Comparison of ENCODE assay signal across 8 mouse cellular contexts in the genomic region with DNA sequence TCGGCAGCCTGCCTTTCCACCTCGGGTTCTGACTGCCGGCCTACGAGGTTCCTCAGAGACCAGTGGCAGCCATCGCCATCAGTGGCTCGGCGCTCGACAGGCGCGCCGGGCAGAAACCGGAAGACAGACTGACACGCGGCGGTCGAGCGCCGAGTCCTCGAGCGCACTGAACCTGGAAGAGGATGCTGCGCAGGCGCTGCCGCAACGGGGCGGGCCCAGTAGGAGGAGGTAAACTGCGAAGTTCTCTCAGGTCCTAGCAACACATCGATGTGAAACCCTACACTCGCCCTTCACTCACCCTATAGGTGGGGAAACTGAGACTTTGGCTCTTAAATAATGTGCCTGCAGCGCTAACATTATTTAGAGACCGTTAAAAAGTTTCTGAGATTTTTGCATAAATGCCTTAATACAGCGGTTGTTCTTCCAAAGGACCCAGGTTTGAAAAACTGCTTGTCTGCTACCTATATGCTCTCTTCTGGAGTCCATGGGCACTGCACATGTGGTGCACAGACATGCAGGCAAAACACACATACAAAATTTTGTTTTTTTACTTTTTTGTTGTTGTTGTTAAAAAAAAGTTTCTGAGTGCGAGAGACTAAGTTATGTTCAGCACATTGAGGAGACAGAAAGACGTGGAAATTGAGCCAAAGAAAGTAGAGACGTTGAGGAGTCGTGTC. TPM values are rescaled to one million over a fixed set of nuclear protein-coding genes. Genes with fewer than 3 reads are reported as not detected.
DNase-seq lines count a peak whose midpoint lies in the region; ATAC-seq and TF ChIP-seq lines count a peak whose summit lies in the region.

A gene (minus strand): TSS at position 153 of the 677 bp plus-strand sequence.

- WGBS in cerebellum, adult 2 months = 8% methylated on average over 35 of the region's 35 CpGs
- WGBS in forebrain, postnatal 0 days = 13% methylated on average over 35 of the region's 35 CpGs
- 9% methylated on average over 35 of the region's 35 CpGs for WGBS in lung, embryonic 15.5 days

- H3K4me3 ChIP-seq in MEL (ENCODE audit: control insufficient read depth in 1 of 2, insufficient read depth in 1 of 2, low read depth in 2 of 2, low read length in 2 of 2) = peak within 1 kb of the TSS; percentile 73 to 77
- peak within 1 kb of the TSS; percentile 66 for H3K4me3 ChIP-seq in cerebellum, adult 2 months (replicated peaks; ENCODE audit: insufficient read depth, low read depth, low read length)
- H3K4me3 ChIP-seq in forebrain, postnatal 0 days (ENCODE audit: low read depth, low read length) = peak within 1 kb of the TSS; percentile 89
- H3K4me3 ChIP-seq in lung, embryonic 15.5 days = peak within 1 kb of the TSS; percentile 85

- peak within 1 kb of the TSS; percentile 87 for H3K4me2 ChIP-seq in forebrain, postnatal 0 days (ENCODE audit: low read depth)
- H3K4me2 ChIP-seq in lung, embryonic 15.5 days = peak within 1 kb of the TSS; percentile 84

- peak within 1 kb of the TSS; percentile 84 for H3K9ac ChIP-seq in MEL (ENCODE audit: control insufficient read depth, low read depth, low read length, poor library complexity, severe bottlenecking)
- H3K9ac ChIP-seq in forebrain, postnatal 0 days = peak within 1 kb of the TSS; percentile 82
- H3K9ac ChIP-seq in lung, embryonic 15.5 days = peak within 1 kb of the TSS; percentile 84

- no peak for TF ChIP-seq RAD21 in MEL (IDR thresholded peaks at IDR 0.05; ENCODE audit: low read depth, low read length)

- peaks cover 4 to 6% of the 10 kb centered on the region in 2 experiments; a peak in 3 of 4 replicates for H3K4me1 ChIP-seq in MEL (ENCODE audit: control insufficient read depth in 1 of 2, insufficient read depth in 2 of 2, low read length in 2 of 2)
- H3K4me1 ChIP-seq in cerebellum, adult 2 months (ENCODE audit: control insufficient read depth, insufficient read depth, low read length) = no peaks in the 10 kb centered on the region
- H3K4me1 ChIP-seq in forebrain, postnatal 0 days (ENCODE audit: insufficient read depth) = peaks cover 10% of the 10 kb centered on the region; the same call in 1 of the 2 replicates
- peaks cover 12% of the 10 kb centered on the region for H3K4me1 ChIP-seq in lung, embryonic 15.5 days

- DNase-seq in MEL (ENCODE audit: low read depth, low spot score) = peak; percentile 96
- DNase-seq in cerebellum, adult 2 months = peak; percentile 90 to 93
- DNase-seq in forebrain, postnatal 0 days = peak; percentile 96
- DNase-seq in heart, postnatal 4 days = peak; percentile 92
- peak; percentile 78 to 86 for DNase-seq in layer of hippocampus, adult 8-10 months (ENCODE audit: low spot score in 2 of 2)
- peak; percentile 85 for DNase-seq in ovary, adult 18-20 months (ENCODE audit: low spot score)
- peak; percentile 79 to 89 for DNase-seq in thymus, postnatal 10 days (ENCODE audit: low spot score in 2 of 2)

- no peaks in the 10 kb centered on the region for H3K9me3 ChIP-seq in MEL (replicated peaks; ENCODE audit: insufficient read depth, low read length)
- no peaks in the 10 kb centered on the region for H3K9me3 ChIP-seq in forebrain, postnatal 0 days (ENCODE audit: low read length)
- H3K9me3 ChIP-seq in lung, embryonic 15.5 days = no peaks in the 10 kb centered on the region

- H3K27me3 ChIP-seq in MEL (ENCODE audit: control insufficient read depth in 1 of 2, insufficient read depth in 2 of 2, low read length in 2 of 2) = no peaks in the 10 kb centered on the region
- H3K27me3 ChIP-seq in cerebellum, adult 2 months (ENCODE audit: control insufficient read depth, insufficient read depth, low read length) = no peaks in the 10 kb centered on the region
- no peaks in the 10 kb centered on the region for H3K27me3 ChIP-seq in forebrain, postnatal 0 days (ENCODE audit: insufficient read depth, low read length)
- H3K27me3 ChIP-seq in lung, embryonic 15.5 days = no peaks in the 10 kb centered on the region

- ATAC-seq in forebrain, postnatal 0 days = peak; percentile 99
- ATAC-seq in lung, embryonic 15.5 days (ENCODE audit: borderline replicate concordance, extremely low read depth, low FRiP score, low TSS enrichment) = peak; percentile 97

- H3K79me2 ChIP-seq in MEL (ENCODE audit: control insufficient read depth, insufficient read depth, low read length, poor library complexity) = peaks cover 17% of the 10 kb centered on the region

- H3K27ac ChIP-seq in MEL (ENCODE audit: control insufficient read depth, low read depth, low read length) = peak within 1 kb of the TSS; percentile 53
- H3K27ac ChIP-seq in cerebellum, adult 2 months (ENCODE audit: insufficient read depth, low read length) = peak within 1 kb of the TSS; percentile 41
- peak within 1 kb of the TSS; percentile 91 for H3K27ac ChIP-seq in forebrain, postnatal 0 days (ENCODE audit: low read depth, low read length)
- H3K27ac ChIP-seq in lung, embryonic 15.5 days = peak within 1 kb of the TSS; percentile 18; the same call in 1 of the 2 replicates

- no peak for TF ChIP-seq EP300 in MEL (IDR thresholded peaks at IDR 0.05; ENCODE audit: low read depth in 1 of 2, low read length in 2 of 2)

- peak; percentile 38 to 83; a peak in 2 of 4 replicates for TF ChIP-seq POLR2A in MEL (IDR thresholded peaks at IDR 0.05; ENCODE audit: control insufficient read depth in 1 of 2, insufficient read depth in 1 of 2, low read depth in 1 of 2, low read length in 2 of 2, poor library complexity in 1 of 2)
- TF ChIP-seq POLR2A in cerebellum, adult 2 months (IDR thresholded peaks at IDR 0.05; ENCODE audit: borderline replicate concordance, insufficient read depth, low read length) = peak; percentile 77

- H3K36me3 ChIP-seq in MEL (ENCODE audit: control insufficient read depth in 1 of 2, insufficient read depth in 2 of 2, low read length in 2 of 2) = peaks cover 3 to 10% of the 10 kb centered on the region in 2 experiments
- H3K36me3 ChIP-seq in forebrain, postnatal 0 days (ENCODE audit: insufficient read depth) = peaks cover 12% of the 10 kb centered on the region
- peaks cover 10% of the 10 kb centered on the region for H3K36me3 ChIP-seq in lung, embryonic 15.5 days

- TF ChIP-seq CTCF in MEL (IDR thresholded peaks at IDR 0.05 in 2 of 3, conservative IDR thresholded peaks at IDR 0.05 in 1 of 3; ENCODE audit: control insufficient read depth in 1 of 3, insufficient read depth in 1 of 3, low read depth in 2 of 3, low read length in 3 of 3, poor library complexity in 1 of 3, severe bottlenecking in 1 of 3) = no peak
- TF ChIP-seq CTCF in cerebellum, adult 2 months (IDR thresholded peaks at IDR 0.05; ENCODE audit: borderline replicate concordance, insufficient read depth, low read depth, low read length) = no peak
- peak; percentile 46 for TF ChIP-seq CTCF in forebrain, postnatal 0 days (IDR thresholded peaks at IDR 0.05; ENCODE audit: low read depth)

TF ChIP-seq in MEL, 35 proteins besides CTCF, POLR2A, EP300 and RAD21 (continues in another document):
- TF ChIP-seq ZC3H11A (IDR thresholded peaks at IDR 0.05; ENCODE audit: low read depth, low read length) (no peak), HCFC1 (IDR thresholded peaks at IDR 0.05; ENCODE audit: low read depth, low read length) (peak; percentile 96), MYB (IDR thresholded peaks at IDR 0.05; ENCODE audit: low read depth, low read length) (no peak), BHLHE40 (IDR thresholded peaks at IDR 0.05; ENCODE audit: borderline replicate concordance, low read depth, low read length) (no peak), CHD1 (IDR thresholded peaks at IDR 0.05; ENCODE audit: low read depth, low read length) (no peak), SMC3 (IDR thresholded peaks at IDR 0.05; ENCODE audit: low read depth, low read length) (no peak), NRF1 (IDR thresholded peaks at IDR 0.05; ENCODE audit: insufficient read depth, low read depth, low read length, poor library complexity, severe bottlenecking) (peak; percentile 90), TBP (IDR thresholded peaks at IDR 0.05; ENCODE audit: low read depth, low read length) (peak; percentile 79), ZKSCAN1 (IDR thresholded peaks at IDR 0.05; ENCODE audit: low read depth, low read length) (no peak), ELF1 (IDR thresholded peaks at IDR 0.05; ENCODE audit: low read depth, low read length) (peak; percentile 95), TAL1 (IDR thresholded peaks at IDR 0.05; ENCODE audit: low read length) (no peak), NELFE (IDR thresholded peaks at IDR 0.05; ENCODE audit: low read depth, low read length) (peak; percentile 66), ZMIZ1 (IDR thresholded peaks at IDR 0.05; ENCODE audit: low read depth, low read length) (peak; percentile 68), TCF12 (IDR thresholded peaks at IDR 0.05; ENCODE audit: low read depth, low read length) (peak; percentile 36; the same call in 1 of the 2 replicates), GABPA (IDR thresholded peaks at IDR 0.05; ENCODE audit: low read depth, low read length) (no peak), KAT2A (conservative IDR thresholded peaks at IDR 0.05; ENCODE audit: low read depth, low read length) (no peak; the same call in 1 of the 2 replicates), UBTF (IDR thresholded peaks at IDR 0.05; ENCODE audit: borderline replicate concordance, insufficient read depth, low read depth, low read length) (no peak), MAFK (IDR thresholded peaks at IDR 0.05; ENCODE audit: borderline replicate concordance, low read depth, low read length) (no peak), MEF2A (IDR thresholded peaks at IDR 0.05; ENCODE audit: extremely low read depth, insufficient replicate concordance, low read depth, low read length, poor library complexity, severe bottlenecking) (no peak), ETS1 (IDR thresholded peaks at IDR 0.05; ENCODE audit: low read depth, low read length) (peak; percentile 23; the same call in 1 of the 2 replicates), GATA1 (IDR thresholded peaks at IDR 0.05; ENCODE audit: low read depth, low read length) (no peak), POLR2AphosphoS5 (IDR thresholded peaks at IDR 0.05; ENCODE audit: borderline replicate concordance, low read depth, low read length) (no peak), MAX (IDR thresholded peaks at IDR 0.05; ENCODE audit: low read length) (peak; percentile 69; the same call in 1 of the 2 replicates), RCOR1 (IDR thresholded peaks at IDR 0.05; ENCODE audit: low read depth, low read length) (no peak)

RNA-seq across cellular contexts. Expression of the gene that starts here (rescaled TPM):
- total RNA-seq in MEL (2012; rRNA removed) = 14.3 and 16.1 TPM in 2 replicates
- polyA plus RNA-seq in MEL (2012; ENCODE audit: insufficient read depth in 1 of 2, insufficient read length in 2 of 2, low read depth in 1 of 2, low replicate concordance in 2 of 2, missing spikeins in 1 of 2) = 10 to 100 TPM in 1 of 2 experiments, not detected in 1; 16.3 TPM
- polyA plus RNA-seq in cerebellum, adult 2 months (2012; rRNA removed) = 27.4 and 27.6 TPM in 2 replicates
- 45.2 and 68.9 TPM in 2 replicates for total RNA-seq in forebrain, postnatal 0 days (2014; rRNA removed)
- polyA plus RNA-seq in forebrain, postnatal 0 days (2015; fragmentation: Nextera tagmentation; extraction: Ambion mirVana) = 27.1 and 30.7 TPM in 2 replicates
- total RNA-seq in heart, postnatal 4 days (2021) = 10 to 100 TPM; 16.1 to 21.5 TPM
- total RNA-seq in layer of hippocampus, adult 8-10 months (2022) = 10 to 100 TPM; 38.5 to 42.1 (median 39.7) TPM
- 26.5 and 27.0 TPM in 2 replicates for polyA plus RNA-seq in lung, embryonic 15.5 days (2015; fragmentation: Nextera tagmentation; extraction: Ambion mirVana)

Comparison
In these comparisons a context has a peak if more than half of its experiments do, and no peak if none do; other contexts are left out.
1. Peak in every context shown above with its lines: DNase-seq, ATAC-seq, H3K4me3 ChIP-seq and H3K27ac ChIP-seq.
2. H3K27ac ChIP-seq: peak in every context shown above with its lines; median percentile 91 in forebrain, postnatal 0 days; 53 in MEL; 41 in cerebellum, adult 2 months; 18 in lung, embryonic 15.5 days.